Mouse (Mus musculus) forebrain, embryonic 16.5 days (tissue): ENCODE measurements at regions not wholly inside any gene's neighbourhood (a gene's known extent, or its start where the extent isn't known, plus 50 kb on each side); places are given as distances from the start of the nearest gene placed in this dataset.
A peak's percentile ranks its signal among the peaks of the same experiment; 100 is the strongest.

ENCODE experiments used
- ATAC-seq: fragments of 200-750 bp; cut with Nextera tagmentation; 2 replicates; pipeline ENCODE4 v1.8.0; 2017; ENCODE audit warnings: mild to moderate bottlenecking, moderate library complexity
- H3K27ac ChIP-seq: fragments of 300-500 bp; sonication (generic); 2 replicates; pipeline ENCODE4 v1.5.1; 2014; ENCODE audit warnings: low read length, control low read depth
- H3K27me3 ChIP-seq: fragments of 300-500 bp; sonication (generic); replicated peaks from 2 replicates; pipeline ENCODE4 v1.6.1; 2014; ENCODE audit warnings: low read length; ENCODE audit not compliant: control insufficient read depth, insufficient read depth
- H3K36me3 ChIP-seq: fragments of 300-500 bp; sonication (generic); 2 replicates; pipeline ENCODE4 v1.6.1; 2014; ENCODE audit not compliant: control insufficient read depth, insufficient read depth
- H3K4me1 ChIP-seq: fragments of 300-500 bp; sonication (generic); replicated peaks from 2 replicates; pipeline ENCODE4 v1.6.1; 2014; ENCODE audit warnings: low read length; ENCODE audit not compliant: control insufficient read depth, insufficient read depth
- H3K4me2 ChIP-seq: fragments of 300-500 bp; sonication (generic); 2 replicates; pipeline ENCODE4 v1.6.1; 2014; ENCODE audit warnings: mild to moderate bottlenecking, low read length, control low read depth
- H3K4me3 ChIP-seq: fragments of 300-500 bp; sonication (generic); replicated peaks from 2 replicates; pipeline ENCODE4 v1.5.1; 2014; ENCODE audit warnings: mild to moderate bottlenecking, low read length, control low read depth
- H3K9ac ChIP-seq: fragments of 300-500 bp; sonication (generic); replicated peaks from 2 replicates; pipeline ENCODE4 v1.6.1; 2014; ENCODE audit warnings: low read depth, low read length, control low read depth
- H3K9me3 ChIP-seq: fragments of 300-500 bp; sonication (generic); 2 replicates; pipeline ENCODE4 v1.6.1; 2016; ENCODE audit warnings: low read length; ENCODE audit not compliant: control insufficient read depth
- WGBS: fragments of 180-500 bp; shearing (Covaris S2); extraction: QIAGEN DNeasy Blood & Tissue Kit; methylation state at CpG from one replicate; pipeline ENCODE4 v1.1.7; 2014; 5-methylcytosine and 5-hydroxymethylcytosine counted together

DNA sequence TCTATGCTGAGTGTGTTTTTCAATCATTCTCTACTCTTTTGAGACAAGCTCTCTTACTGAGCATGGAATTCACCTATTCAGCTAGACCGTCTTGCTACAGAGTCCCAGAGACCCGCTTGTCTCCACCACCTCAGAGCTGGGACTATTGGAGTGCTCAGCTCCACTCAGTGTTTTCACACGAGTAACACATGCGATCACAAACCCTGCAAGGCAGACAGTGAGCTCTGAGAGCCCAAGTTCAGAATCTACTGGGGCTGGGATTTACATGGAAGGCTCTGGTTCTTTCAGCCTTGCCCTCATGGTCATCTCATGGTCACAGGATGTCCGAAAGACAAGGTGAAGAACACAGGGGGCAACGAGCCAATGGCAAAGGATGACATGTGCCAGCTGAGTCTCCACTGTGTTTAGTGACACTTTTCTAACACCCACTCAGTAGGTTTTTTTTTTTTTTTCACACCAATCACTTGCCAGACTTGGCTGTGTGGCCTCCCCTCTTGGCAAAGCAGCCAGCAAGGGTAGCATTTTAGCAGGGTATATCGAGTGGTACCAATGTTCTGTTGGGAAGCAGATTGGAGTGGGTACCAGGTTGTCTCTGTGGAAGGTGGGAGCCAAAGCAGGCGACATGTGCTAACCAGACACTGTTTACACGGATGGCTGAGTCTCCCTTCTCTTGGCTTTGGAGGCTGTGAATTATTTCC, 51.2 kb upstream of the Gtsf1l start:
- H3K4me1 ChIP-seq = peaks cover 23% of the 10 kb centered on the region
- H3K27ac ChIP-seq = no peak overlapping the region
- H3K9me3 ChIP-seq = peaks cover 5% of the 10 kb centered on the region; the same call in 1 of the 2 replicates
- H3K4me2 ChIP-seq = no peak overlapping the region
- no peaks in the 10 kb centered on the region for H3K27me3 ChIP-seq
- 51% methylated on average over 9 of the region's 9 CpGs for WGBS
- ATAC-seq = peak; percentile 94
- no peak overlapping the region for H3K9ac ChIP-seq
- H3K4me3 ChIP-seq = no peak overlapping the region
- H3K36me3 ChIP-seq = no peaks in the 10 kb centered on the region

DNA sequence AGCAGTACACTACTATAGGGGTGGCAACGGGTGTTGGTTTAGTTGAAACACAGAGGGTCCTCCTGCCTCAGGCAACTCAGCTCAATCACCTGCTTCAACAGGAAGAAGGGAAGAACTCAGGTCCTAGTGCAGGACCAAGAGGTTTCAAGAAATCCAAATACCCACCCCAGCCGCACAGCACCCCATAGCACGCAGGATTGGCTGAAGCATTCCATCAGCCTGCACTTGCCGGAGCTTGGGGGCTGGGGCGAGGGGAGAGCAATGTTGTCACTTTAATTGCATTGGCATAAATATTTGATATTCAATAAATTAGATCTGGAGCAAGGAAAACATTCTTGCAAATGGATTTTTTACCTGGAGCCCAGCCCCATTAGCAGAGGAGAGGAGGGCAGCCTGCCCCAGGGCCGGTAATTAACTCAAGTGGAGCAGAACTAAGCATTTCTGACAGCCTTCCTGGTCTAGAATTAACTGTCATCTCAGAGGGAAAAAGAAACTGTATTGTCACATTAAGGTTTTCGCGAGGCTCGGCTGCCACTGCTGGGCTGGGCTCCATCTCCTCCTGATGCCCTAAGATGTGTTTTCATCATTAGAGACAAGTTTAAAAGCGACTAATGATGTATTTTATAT, 55.2 kb upstream of the Gtsf1l start:
- no peak overlapping the region for H3K9ac ChIP-seq
- no peak overlapping the region for H3K27ac ChIP-seq
- H3K4me1 ChIP-seq = peaks cover 23% of the 10 kb centered on the region
- no peak overlapping the region; the same call in 1 of the 2 replicates for H3K4me2 ChIP-seq
- H3K36me3 ChIP-seq = no peaks in the 10 kb centered on the region
- no peak for ATAC-seq
- H3K9me3 ChIP-seq = peaks cover 5% of the 10 kb centered on the region; the same call in 1 of the 2 replicates
- H3K27me3 ChIP-seq = no peaks in the 10 kb centered on the region
- no peak overlapping the region for H3K4me3 ChIP-seq
- WGBS = 30% methylated on average over 10 of the region's 10 CpGs

DNA sequence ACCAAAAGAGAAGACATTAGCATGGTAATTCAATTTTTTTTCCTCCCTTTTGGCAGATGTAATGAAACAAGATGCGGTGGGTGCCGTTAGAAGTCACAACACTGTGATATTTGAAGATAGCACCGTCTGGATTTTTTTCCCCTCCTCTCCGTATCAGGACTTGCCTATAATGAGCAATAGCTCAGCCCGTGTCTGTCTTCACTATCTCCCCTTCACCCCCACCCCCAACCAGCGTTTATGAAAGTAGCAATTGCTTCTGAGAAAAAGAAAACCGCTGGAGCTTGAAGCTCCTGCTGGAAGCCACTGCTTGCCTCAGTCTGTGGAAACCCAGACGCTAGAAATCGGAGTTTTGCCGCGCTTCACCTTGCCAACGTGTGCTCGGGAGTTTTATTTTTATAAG, 55.8 kb upstream of the Gtsf1l start:
- H3K4me1 ChIP-seq = peaks cover 22% of the 10 kb centered on the region
- H3K27ac ChIP-seq = no peak overlapping the region
- H3K9ac ChIP-seq = no peak overlapping the region
- H3K4me2 ChIP-seq = peak overlapping the region; percentile 14; the same call in 1 of the 2 replicates
- peaks cover 5% of the 10 kb centered on the region; the same call in 1 of the 2 replicates for H3K9me3 ChIP-seq
- 34% methylated on average over 13 of the region's 13 CpGs for WGBS
- no peaks in the 10 kb centered on the region for H3K36me3 ChIP-seq
- peak; percentile 48 for ATAC-seq
- H3K27me3 ChIP-seq = no peaks in the 10 kb centered on the region
- H3K4me3 ChIP-seq = no peak overlapping the region

DNA sequence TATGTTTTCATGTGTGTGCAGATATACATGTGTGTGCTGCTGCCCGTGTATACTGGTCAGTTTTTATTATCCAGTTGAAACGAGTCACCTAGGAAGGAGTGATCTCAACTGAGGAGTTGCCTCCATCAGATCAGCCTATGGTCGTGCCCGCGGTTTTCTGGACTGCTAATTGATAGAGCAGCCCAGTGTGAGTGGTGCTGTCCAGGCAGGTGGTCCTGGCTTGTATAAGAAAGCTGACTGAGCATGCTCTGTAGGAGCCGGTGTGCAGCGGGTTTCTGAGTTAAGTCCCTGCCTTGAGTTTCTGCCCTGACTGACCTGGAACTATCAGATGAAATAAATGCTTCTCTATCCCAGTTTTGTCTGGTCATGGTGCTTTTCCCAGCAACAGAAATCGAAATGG, 56.9 kb upstream of the Tox2 start:
- 80% methylated on average over 8 of the region's 8 CpGs for WGBS
- no peak for ATAC-seq
- H3K27me3 ChIP-seq = no peaks in the 10 kb centered on the region; the same call in 1 of the 2 replicates
- no peak overlapping the region for H3K4me3 ChIP-seq
- H3K27ac ChIP-seq = no peak overlapping the region
- H3K4me2 ChIP-seq = no peak overlapping the region
- H3K36me3 ChIP-seq = no peaks in the 10 kb centered on the region
- H3K4me1 ChIP-seq = peaks cover 13% of the 10 kb centered on the region
- H3K9ac ChIP-seq = no peak overlapping the region
- no peaks in the 10 kb centered on the region for H3K9me3 ChIP-seq

DNA sequence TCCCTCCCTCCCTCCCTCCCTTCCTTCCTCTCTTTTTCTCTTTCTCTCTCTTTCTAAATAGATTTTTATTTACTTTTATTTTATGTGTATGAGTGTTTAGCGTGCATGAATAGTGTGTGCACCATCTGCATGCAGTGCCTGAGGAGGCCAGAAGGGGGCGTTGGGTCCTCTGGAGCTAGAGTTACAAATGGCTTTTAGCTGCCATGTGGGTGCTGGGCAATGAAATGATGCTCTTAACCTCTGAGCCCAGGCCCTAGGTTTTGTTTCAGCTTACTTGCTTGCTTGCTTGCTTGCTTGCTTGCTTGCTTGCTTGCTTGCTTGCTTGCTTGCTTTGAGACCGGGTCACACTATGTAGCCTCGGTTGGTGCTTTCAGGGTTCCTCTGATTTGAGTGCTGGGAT, 56.4 kb upstream of the Tox2 start:
- Histone ChIP-seq H3K4me2 (no peak overlapping the region), H3K4me3 (no peak overlapping the region), H3K27me3 (no peaks in the 10 kb centered on the region; the same call in 1 of the 2 replicates), H3K27ac (no peak overlapping the region), H3K9me3 (no peaks in the 10 kb centered on the region), H3K4me1 (peaks cover 13% of the 10 kb centered on the region), H3K9ac (no peak overlapping the region), H3K36me3 (no peaks in the 10 kb centered on the region)
- ATAC-seq = no peak
- 93% methylated on average over 4 of the region's 4 CpGs for WGBS

DNA sequence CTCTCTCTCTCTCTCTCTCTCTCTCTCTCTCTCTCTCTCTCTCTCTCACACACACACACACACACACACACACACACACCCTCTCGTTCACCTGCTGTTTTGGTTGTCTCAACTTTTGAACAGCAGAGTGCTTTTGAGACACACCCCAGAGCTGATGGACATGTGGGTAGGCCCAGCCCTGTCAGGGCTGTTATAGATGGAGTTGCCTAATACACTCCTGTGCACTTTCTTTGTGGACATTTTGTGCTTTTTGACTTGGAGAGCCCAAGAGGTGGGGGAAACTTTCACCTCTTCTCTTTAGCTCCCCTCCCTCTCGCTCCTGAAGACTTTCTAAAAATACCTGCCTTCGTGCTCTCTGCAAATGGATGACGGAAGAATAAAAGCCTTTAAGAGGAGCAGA, 55.5 kb upstream of the Tox2 start:
- 79% methylated on average over 4 of the region's 4 CpGs for WGBS
- no peak overlapping the region for H3K4me2 ChIP-seq
- H3K9ac ChIP-seq = no peak overlapping the region
- ATAC-seq = no peak
- no peak overlapping the region for H3K4me3 ChIP-seq
- no peaks in the 10 kb centered on the region for H3K9me3 ChIP-seq
- no peaks in the 10 kb centered on the region; the same call in 1 of the 2 replicates for H3K27me3 ChIP-seq
- H3K27ac ChIP-seq = no peak overlapping the region
- H3K4me1 ChIP-seq = peaks cover 16% of the 10 kb centered on the region
- no peaks in the 10 kb centered on the region for H3K36me3 ChIP-seq

DNA sequence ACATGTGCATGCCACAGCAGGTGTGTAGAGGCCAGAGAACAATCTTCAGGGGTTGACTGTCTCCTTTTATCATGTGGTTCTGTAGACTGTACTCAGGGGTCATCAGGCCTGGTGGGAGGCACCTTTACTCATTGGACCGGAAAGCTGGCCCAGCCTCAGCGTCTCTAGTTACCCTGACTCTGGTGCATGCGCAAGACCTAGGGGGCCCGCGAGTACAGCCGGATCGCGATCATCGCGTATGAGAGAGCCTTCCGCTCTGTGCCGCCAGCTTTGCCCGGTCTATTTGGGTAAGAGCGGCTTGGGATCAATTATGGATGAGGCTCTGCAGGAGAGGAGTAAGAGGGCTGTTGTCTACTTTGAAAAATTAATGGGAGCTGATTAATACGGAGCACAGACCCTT, 51.9 kb upstream of the Tox2 start:
- 79% methylated on average over 15 of the region's 15 CpGs for WGBS
- Histone ChIP-seq H3K4me3 (no peak overlapping the region), H3K9ac (no peak overlapping the region), H3K27ac (no peak overlapping the region), H3K27me3 (no peaks in the 10 kb centered on the region; the same call in 1 of the 2 replicates), H3K36me3 (no peaks in the 10 kb centered on the region), H3K4me1 (peaks cover 12% of the 10 kb centered on the region), H3K4me2 (no peak overlapping the region), H3K9me3 (no peaks in the 10 kb centered on the region)
- ATAC-seq = no peak

DNA sequence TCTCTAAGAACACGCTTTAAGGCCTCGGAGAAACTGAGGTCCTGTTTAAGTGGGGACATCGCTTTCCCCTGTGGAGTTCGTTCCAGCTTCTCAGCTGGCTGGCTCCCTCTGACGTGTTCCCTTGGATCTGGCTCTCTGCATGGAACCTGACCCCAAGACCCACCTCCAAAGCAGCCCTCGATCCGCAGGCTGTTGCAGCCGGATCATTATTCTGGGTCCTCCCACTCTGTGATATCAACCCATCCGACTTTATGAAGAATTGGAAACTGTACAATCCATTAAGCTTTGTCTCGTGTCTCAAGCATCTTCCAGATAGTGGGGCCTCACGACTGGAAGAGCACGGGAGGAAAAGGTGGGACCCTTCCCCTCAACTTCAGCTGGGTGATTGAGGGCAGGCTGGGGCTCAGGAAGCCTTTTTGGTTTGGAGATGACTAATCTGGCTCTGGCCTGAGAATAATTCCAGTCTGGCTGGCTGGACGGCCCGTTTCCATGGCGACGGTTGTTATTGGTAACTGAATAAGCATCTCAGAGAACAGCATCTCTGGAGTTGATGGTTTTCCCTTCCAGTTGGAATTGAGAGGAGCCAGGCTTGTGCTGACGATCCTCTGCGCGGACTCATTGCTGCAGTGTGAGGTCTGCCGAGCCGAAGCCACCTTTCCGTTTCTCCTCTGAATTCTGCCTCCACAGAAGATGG, 50.4 kb upstream of the Tox2 start:
- Histone ChIP-seq H3K27ac (0 out of 2 replicates have a peak overlapping the region, but pooled peaks have one; percentile 12), H3K4me1 (peaks cover 12% of the 10 kb centered on the region), H3K36me3 (no peaks in the 10 kb centered on the region), H3K9ac (no peak overlapping the region), H3K27me3 (peaks cover 2% of the 10 kb centered on the region; the same call in 1 of the 2 replicates), H3K4me2 (peak overlapping the region; percentile 10; the same call in 1 of the 2 replicates), H3K4me3 (no peak overlapping the region), H3K9me3 (no peaks in the 10 kb centered on the region)
- ATAC-seq = peak; percentile 74
- WGBS = 41% methylated on average over 22 of the region's 22 CpGs
